Mouse (Mus musculus) spleen, postnatal 10 days (tissue): Measurements from ENCODE around the gene Mrnip.

Experiments used
- DNase-seq, 2 experiments: peaks; one replicate each; pipeline ENCODE4 v3.0.0; 2021 to 2022; ENCODE audit warnings: low spot score in 2 of 2

The Mrnip gene

DNA sequence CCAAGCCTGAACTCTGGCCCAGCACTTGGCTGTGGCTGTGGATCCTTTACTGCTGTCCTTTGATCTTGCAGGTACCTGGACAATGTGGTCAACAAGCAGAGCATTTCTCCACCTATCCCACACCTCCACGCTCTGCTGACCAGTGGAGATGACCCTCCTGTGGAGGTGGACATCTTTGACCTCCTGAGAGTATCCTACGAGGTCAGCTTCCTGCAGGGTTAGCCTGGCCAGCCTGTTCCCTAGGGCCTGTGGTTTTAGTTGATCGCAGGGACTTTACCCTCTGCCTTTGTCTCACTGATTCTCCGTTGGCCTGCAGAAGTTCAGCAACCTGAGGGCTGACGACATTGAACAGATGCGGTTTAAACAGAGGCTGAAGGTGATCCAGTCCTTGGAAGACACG lies 15.9 kb upstream of the Mrnip start:
- DNase-seq = no peak

DNA sequence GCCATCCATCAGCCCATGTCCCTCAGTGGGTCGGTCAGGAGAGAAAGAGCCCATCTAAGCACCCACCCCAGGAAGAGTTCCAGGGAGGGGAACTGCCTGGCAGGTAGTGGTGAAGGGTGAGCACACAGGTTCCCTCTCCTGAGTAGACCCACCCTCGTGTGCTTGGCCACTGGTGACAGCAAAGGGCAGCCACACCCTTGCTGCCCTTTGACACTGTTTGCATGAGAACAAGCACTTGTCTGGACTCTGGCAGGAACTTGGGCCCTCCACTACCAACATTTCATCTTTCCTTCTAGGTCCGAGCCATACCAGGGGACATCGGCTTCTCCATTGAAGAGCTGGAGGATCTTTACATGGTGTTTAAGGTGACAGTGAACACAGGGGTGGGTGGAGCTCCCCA lies 14.9 kb upstream of the Mrnip start:
- DNase-seq = no peak

DNA sequence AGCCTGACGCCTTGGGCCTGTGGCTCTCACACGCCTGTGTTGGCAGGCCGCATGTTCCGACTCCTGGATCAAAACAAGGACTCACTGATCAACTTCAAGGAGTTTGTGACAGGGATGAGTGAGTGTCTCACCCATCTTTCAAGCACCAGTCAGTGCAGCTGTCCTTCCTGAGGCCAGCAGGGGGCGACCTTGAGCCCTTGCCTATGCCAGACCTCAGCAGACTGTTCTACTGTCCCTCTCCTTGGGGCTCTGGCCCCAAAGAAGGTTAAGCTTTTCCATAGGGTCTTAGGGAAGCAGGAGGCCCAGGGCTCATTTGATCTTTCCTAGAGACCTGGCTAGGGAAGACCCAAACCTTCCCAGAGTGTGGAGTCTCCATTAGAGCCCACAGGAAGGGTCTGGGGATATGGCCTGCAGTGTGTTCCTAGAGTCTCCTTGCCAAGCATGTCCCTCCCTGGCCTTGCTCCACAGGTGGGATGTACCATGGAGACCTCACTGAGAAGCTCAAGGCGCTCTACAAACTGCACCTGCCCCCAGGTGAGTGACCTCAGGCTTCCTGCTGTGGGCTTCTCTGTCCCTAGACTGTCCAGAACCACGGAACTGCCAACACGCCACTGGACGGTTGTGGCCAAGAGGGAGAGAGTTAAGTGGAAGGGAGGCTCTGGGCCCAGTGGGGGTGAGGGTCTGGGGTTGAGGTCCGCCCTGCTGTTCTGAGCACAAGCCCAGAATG lies 12.5 kb upstream of the Mrnip start:
- DNase-seq = peak; percentile 64 to 84

DNA sequence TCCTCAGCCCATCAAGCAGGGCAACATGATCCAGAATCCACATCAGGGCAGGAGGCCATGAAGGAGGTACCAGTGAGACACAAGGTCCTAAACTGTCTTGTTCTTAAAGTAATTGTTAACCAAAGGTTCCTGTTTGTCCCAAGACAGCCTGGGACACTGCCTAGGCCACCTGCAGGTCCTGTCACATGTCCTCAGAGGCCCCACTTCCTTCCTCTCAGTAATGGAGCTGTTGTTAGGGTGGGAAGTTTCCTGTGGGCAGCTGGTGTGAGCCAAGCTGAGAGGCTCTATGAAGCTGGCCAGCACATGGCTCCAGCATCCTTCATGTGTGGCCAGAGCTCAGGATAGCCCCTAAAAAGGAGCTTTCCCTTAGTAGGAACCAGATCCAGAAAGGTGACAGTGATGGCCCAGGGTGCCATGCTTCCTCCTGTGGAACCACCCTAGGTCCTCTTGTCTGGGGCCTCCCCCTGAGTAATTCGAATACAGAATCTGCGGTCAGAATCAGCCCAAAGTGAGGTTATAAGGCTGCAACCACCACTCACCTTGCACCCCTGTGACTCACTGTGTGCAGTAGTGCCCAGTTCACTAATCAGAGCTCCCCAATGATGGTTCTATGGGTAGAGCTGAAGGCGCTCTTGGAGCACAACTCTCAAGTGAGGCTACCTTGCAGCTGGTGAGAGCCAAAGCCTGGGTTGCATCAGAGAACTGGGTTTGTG lies 11.8 kb upstream of the Mrnip start:
- DNase-seq = peak in 1 of 2 experiments; percentile 14

DNA sequence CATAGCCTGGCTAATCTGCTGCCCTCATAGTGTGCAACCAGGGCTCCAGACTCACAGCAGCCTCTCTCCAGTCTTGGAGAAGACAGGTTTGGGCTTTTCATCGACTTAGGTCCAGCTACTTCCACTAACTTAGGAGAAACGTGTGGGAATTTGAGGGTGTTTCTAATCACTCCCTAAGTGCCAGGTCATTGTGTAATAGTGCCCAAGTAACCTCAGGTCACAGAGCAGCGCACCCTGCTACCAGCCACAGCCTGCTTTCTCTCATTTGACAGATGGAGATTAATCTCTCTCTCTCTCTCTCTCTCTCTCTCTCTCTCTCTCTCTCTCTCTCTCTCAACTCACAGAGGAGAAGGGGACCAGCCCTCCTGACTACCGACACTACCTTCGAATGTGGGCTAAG lies 5.9 kb upstream of the Mrnip start:
- no peak for DNase-seq

DNA sequence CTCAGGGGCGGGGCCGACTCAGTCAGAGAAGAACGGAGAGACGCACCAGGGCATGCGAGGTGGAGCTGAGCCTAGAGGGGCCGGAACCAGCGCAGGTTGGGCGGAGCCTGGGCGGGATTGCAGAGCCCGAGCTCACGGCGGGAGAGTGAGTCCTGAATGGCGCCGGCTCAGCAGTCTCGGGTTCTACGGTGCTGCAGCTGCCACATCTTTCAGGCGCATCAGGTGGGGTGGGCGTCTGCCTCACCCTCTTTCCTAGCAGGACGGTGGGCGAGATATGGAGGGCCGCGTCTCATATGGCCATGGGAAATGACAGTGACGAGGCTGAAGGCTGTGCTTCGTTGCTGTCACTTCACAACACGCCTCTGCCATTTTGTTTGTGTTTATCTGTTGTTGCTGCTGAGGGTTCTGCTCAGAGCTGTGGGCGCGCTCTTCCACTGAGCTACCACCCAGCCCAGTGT lies 515 bp downstream of the Mrnip start:
- DNase-seq = peak; percentile 98 to 100

DNA sequence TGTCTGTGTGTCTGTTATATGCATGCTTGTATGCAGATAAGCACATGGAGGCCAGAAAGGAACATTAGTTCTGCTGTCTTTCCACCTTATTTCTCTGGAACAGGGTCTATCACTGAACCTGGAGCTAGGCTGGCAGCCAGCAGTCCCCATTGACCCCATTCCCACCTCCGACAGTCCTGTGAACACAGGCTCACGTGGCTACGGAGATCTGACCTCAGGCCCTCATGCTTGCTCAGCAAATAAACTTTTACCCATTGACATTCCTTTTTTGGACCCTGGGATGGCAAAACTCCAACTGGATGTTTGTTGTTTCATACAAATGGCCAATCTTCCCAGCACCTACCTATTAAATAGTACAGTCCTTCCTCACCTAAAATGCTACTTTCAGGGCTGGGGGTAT lies 2.1 kb downstream of the Mrnip start:
- DNase-seq = no peak

DNA sequence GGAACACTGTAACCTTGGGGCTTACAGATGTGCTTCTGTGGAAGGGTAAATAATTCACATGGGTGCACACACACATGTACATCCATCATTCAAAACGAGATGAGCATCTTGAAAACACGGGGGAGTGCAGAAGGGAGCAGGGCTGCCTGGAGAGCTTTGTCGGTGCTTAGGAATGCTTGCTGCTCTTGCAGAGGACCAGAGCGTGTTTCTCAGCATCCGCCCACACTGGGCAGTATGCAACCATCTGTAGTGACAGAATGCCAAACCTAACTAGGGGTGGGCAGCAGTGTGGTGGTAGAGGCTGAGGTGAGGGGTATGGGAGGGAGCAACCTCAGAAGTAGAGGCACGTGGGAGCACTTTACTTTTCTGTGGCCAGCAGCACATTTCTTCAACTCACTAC lies 2.9 kb downstream of the Mrnip start:
- no peak for DNase-seq

DNA sequence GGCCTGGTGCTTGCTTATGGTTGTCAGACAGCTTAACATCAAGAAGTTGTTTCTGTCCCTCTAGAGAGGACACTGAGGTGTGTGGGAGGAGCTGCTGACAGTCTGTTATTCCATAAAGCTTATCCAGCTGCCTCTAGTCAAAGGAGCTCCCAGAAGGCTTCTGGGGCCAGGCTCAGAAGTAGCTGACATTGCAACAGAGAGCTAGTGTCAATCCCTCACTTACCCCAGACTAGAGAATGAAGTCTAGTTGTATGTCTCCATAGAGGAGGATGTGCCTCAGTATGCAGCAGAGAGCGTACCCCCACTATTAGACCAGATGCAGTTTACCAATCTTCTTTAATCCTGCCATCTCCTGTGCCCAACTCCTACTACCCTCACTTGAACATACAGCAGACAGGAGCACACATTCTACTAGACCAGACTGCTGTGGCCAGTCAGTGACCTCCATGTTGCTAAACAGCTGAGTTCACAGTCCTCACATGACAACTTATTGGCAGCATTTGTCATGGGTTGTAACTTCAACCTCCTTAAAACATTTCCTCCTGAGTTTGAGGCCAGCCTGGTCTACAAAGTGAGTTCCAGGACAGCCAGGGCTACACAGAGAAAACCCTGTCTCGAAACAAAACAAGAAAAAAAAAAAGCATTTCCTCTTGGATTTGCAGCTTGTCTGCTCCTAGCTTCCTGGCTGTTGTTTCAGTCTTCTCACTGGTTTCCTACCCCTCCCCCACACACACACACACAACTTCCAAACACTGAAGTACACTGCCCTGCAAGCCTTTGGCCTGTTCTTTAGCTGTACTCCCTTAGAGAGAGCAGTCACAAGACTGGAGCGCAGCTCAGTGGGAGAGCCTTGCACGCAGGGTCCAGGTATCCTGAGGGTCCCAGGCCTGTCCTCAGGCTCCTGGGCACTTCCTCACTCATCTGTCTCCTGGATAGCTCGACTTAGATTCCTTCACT lies 4.6 kb downstream of the Mrnip start:
- DNase-seq = no peak

DNA sequence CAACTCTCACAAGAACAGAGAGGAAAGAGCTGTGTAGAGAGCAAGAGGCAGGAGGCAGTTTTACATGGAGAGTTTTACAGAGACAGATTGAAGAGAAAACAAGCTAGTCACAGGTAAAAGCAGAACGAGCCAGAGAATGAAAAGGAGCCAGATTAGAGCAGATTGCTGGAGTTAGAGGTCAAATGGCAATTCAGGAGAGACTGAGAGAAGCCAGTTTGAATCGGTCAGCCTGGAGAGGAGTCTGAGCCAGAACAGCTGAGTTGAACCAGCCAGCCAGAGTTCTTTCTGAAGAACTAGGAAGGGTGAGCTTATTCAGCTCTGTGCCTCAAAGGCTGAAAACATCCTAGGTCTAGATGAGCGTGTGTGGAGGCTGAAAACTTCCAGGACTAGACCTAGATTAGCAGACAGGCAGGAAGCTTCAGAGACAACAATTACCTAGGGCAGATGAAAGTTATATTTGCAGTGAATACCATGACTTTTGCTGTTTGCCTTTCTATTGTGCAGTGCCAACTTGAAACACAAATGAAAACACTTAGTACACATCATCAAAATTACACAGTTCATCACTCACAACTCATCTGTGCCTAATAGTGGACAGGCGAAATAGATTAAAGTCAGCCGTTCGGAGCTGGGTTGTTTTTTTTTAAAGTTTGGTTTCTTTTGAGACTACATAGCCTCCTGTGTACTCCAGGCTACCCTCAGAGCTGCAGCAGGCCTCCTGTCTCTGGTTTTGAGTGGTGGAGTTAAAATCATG lies 6.4 kb downstream of the Mrnip start:
- DNase-seq = no peak

DNA sequence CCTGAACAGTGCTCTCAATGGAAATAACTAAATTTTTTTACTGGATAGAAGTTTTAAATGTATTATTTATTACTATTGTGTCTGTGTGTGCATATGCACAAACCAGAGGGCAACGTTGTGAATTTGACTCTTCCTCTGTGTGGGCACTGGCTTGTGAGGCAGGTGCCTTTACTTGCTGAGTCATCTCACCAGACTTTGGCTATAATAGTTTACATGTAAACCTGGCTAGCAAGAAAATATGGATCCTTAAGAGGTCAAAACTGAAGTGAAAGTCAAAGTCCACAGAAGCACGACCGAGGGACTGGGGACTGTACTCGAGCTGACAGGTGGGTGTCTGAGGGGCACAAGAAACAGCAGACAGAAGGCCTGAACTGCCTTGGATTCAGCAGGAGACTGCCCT lies 8.5 kb downstream of the Mrnip start:
- no peak for DNase-seq

DNA sequence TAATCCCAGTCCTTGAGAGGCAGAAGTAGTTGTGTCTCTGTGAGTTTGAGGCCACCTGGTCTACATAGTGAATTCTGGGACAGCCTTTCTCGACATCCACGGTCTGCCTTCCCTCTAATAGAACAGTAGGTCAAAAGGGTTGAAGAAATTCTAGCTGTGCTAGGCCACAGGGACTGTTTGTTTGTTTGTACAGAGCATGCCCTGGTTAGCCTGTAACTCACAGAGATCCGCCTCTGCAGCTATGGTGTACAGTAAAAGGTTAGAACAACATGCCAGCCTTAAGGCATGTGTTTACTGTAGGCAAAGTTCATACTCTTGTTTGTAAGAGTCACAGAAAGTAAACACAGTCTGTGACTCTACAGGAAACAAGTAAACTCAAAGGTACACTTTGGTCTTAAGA lies 10.5 kb downstream of the Mrnip start:
- no peak for DNase-seq

DNA sequence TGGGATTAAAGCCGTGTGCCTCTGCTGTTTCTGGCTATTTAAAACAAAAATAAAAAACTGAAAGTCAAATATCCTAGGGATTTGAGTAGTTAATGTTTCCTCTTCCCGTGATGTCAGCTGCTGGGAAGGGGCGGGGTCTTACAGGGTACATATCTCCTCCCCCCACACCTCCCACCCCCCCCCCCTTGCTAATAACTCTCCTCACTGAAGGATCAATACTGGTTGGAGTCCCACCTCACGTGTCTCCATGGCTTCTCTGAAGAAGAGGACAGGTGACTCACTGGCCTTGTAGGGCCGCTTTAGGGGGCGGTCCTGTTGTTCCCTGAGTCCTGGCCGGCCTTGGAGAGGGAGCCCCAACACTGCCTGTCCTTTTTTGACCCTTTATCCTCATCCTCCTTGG lies 14.4 kb downstream of the Mrnip start:
- no peak for DNase-seq

DNA sequence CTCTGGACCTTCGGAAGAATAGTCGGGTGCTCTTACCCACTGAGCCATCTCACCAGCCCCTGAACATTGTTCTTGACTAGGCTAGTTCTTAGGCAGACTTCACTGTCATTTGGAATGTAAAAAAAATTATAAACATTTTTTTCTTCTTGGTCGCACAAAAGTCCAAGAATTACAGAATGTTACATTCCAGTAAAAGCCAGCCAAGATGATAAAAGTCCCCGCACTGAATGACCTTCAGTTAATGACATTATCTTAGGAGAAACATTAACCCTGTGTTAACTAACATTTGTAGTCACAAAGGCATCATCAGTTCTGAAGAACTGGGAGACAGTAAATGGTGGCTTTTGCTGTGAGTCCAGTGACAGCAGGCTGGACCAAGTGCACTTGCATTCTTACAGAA lies 16.1 kb downstream of the Mrnip start:
- no peak for DNase-seq

DNA sequence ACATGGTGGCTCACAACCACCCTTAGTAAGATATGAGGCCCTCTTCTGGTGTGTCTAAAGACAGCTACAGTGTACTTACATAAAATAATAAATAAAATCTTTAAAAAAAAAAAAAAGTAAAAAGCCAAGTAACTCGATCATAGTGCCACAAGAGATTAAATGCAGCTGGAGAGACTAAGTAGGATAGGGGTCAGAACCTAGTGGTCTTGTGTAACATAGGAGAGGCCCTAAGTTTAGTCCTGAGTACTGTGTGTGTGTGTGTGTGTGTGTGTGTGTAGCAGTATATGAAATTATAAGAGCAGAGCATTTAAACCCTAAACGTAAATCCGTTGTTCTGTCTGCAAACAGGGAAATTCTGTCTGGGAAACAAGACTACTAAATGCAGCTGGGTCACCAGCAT lies 18.0 kb downstream of the Mrnip start:
- no peak for DNase-seq

DNA sequence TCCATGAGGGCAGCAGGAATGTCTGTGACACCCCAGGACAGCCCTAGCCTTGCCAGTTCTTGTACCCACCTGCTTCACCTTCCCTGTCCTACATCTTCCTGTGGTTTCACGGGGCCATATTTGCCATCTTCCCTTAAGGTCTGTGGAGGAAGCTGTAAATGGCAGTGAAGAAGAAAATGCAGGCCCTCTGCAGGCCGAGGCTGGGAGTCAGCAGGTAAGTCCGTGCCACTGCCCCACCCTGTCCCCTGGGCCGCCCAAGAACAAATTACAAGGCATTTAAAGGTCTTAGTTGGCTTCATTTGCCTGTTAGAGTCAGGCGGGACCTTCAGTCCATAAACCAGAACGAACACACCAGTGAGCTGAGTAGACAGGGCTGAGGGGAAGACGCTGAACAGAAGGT lies 19.8 kb downstream of the Mrnip start:
- no peak for DNase-seq

DNA sequence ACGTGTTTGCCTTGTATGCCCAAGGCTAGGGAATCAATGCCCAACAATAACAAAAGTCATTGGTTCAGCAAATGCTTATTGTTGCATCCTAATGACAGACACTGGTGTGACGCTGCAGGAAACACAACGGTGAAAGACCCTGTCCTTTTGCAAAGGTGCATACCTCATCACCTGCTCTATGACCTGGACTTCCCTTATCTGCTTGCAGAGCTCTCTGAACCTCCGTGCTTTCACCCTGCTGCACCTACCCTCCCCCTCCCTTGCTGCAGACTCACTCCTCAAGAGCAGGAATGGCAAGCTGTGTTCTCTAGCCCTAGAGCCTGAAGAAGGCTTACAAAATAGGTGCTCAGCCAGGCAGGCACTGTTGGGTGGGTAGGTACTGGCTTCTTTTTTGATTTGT lies 20.5 kb downstream of the Mrnip start:
- DNase-seq = no peak

DNA sequence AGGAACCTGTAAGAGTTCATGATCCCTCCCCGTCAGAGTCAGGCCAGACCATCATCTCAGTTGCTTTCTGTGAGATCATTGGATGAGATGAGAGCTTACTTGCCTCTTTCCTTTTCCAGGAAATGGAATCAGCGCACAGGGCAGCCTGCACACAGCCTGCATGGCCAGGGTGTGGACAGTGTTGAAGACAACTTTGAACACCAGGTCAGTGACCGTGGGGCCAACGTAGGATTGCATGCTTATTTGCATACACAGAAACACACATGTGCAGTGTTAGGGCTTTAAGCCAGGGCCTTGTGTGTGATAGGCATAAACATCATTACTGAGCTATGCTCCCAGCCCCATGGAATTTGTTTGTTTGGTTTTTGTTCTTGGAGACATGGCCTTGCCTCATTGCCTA lies 23.3 kb downstream of the Mrnip start:
- no peak for DNase-seq

DNA sequence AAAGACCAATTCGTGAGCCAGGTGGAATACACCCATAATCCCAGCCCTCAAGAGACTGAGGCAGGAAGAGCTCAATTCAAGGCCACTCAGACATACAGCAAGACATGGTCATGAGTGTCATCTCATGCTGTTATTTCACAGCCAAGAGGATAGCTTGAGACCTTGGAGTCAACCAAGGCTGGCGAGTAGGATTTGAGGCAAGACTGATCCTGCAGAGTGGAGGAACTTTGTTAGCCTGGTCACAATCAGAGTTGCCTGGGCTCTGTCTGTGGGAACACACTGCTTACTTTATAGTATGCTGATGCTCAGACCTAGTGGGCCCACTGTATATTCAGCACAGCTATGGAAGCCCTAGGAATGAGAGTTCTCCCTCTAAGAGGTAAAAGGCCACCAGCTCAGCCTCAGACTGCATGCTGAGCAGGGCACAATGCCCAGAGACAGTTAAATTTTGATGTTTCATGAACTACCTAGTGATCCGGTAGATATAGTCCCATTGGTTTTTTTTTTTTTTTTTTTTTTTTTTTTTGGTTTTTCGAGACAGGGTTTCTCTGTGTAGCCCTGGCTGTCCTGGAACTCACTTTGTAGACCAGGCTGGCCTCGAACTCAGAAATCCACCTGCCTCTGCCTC lies 24.1 kb downstream of the Mrnip start:
- no peak for DNase-seq

DNA sequence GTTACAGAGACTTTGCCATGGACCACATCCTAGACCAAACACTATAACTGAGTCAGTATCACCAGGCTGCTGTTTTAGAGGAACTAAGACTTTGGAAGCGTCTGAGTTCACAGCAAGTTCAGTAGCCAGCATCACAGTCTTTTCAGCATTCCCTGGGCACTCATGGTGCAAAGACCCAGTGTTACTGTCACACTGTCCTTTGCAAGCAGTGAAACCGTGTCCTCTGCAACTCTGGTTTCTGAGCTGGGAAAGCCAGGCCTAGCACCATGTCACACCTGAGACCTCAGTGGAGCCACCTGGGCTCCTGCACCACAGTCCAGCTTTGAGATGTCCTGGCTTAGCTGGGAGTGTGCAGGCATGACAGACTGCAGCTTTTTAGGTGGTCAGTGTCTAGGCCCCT lies 24.7 kb downstream of the Mrnip start:
- DNase-seq = no peak

DNA sequence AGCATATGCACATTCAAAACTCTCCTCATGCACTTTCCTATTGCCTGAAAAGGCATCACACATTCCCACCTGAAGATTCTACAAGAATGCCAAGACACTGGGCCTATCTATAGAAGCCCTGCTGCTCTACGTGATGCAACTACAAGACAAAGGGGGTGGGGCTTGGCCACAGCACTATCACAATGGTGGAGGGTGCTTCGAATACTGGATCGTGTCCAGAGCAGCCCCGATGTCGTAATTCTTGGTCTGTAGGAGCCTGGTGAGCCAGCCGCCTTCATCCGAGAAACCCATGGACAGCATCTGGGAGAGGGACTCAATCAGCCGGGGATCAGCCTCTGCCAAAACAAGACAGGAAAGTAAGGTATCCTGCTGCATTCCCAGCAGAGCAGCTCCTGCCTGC lies 26.4 kb downstream of the Mrnip start:
- DNase-seq = no peak
